Mouse (Mus musculus): ENCODE results near the gene Vldlr. TPM values are rescaled to one million over a fixed set of nuclear protein-coding genes. Genes with fewer than 3 reads are reported as not detected.

The Vldlr gene
- polyA plus RNA-seq (2012; rRNA removed; ENCODE audit: low replicate concordance): 40.2 and 71.9 TPM in 2 replicates

DNA sequence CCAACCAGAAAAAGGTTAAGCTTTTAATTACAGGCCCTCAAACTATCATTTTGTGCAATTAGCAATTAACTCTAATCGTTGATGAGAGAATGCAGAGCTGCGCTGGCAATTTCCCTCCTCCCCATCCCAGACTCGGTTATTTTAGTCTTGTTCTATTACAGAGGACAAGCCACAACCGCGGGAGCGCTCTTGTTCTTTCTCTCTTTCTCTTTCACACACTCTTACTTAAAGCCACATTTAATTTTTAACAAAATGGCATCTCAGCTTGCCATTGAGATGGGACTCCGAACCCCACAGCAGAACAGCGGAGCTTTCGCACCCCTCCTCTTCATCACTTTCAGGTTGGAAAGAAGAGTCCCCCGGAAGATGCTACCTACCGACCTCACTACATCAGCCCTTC lies at the start of gene Vldlr:
TSS of gene Vldlr (plus strand) at position 167 of the 400 bp plus-strand sequence.

Other genes starting within 250 kb of the Vldlr start
- 0.30 and 0.55 TPM in 2 replicates for gene Kcnv2, start 106.1 kb downstream of the Vldlr start, polyA plus RNA-seq (2012; rRNA removed; ENCODE audit: low replicate concordance)
- gene Pum3, start 213.3 kb downstream of the Vldlr start, polyA plus RNA-seq (2012; rRNA removed; ENCODE audit: low replicate concordance): 13.2 and 26.2 TPM in 2 replicates